Mouse (Mus musculus) thymus, adult 2 months (tissue): ENCODE measurements around the gene Maml2.

Source experiments
- CTCF ChIP-seq: fragments of 200-500 bp; IDR thresholded peaks from 2 replicates; pipeline ENCODE4 v1.5.1; 2012; ENCODE audit warnings: mild to moderate bottlenecking, control low read depth, low read length, moderate library complexity, borderline replicate concordance; ENCODE audit not compliant: control insufficient read depth, poor library complexity, insufficient read depth; ENCODE audit errors: extremely low read depth
- POLR2A ChIP-seq: fragments of 200-500 bp; IDR thresholded peaks from 2 replicates; pipeline ENCODE4 v1.6.1; 2012; ENCODE audit warnings: mild to moderate bottlenecking, low read length, control low read depth, moderate library complexity; ENCODE audit not compliant: control insufficient read depth, poor library complexity, insufficient read depth; ENCODE audit errors: extremely low read depth

GRCm38 (mm10) chr9:13492807-13493206 is 195.1 kb downstream of the Maml2 start:
- TF ChIP-seq POLR2A (no peak), CTCF (no peak)
